Mouse (Mus musculus) inflammation-experienced regulatory T-cells, adult 6 months (primary cell): Measurements from ENCODE around the gene Tmem40. TPM values are rescaled to one million over a fixed set of nuclear protein-coding genes. Genes with fewer than 3 reads are reported as not detected.

ENCODE experiments used
- ATAC-seq: one replicate; pipeline ENCODE4 v1.8.0; 2017
- polyA plus RNA-seq, 3 experiments: library from polyadenylated mRNA; unstranded; fragments of 100-300 nt; shearing (Covaris generic); gene quantifications; one replicate each; pipeline ENCODE4 v1.2.1; 2017

Tmem40 gene
- polyA plus RNA-seq, 3 experiments from 2014 or later = not detected

DNA sequence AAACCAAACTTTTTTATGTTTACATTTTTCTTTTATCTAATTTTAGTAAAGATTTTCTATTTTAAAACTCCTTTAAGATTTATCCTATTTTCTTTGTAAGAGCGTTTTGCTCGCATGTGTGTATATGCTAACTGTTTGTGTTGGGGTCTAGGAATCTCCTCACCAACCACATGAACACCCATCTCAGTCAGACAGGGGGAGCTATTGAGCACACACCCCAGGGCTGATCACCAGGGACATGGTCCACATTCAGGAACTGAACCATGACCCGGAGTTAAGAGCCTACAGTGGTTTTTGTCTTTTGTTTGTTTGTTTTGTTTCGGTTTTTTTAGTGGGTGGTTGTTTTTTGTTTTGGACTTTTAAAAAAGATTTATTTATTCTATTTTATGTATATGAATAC is 63.5 kb downstream of the Tmem40 start:
- no peak for ATAC-seq

DNA sequence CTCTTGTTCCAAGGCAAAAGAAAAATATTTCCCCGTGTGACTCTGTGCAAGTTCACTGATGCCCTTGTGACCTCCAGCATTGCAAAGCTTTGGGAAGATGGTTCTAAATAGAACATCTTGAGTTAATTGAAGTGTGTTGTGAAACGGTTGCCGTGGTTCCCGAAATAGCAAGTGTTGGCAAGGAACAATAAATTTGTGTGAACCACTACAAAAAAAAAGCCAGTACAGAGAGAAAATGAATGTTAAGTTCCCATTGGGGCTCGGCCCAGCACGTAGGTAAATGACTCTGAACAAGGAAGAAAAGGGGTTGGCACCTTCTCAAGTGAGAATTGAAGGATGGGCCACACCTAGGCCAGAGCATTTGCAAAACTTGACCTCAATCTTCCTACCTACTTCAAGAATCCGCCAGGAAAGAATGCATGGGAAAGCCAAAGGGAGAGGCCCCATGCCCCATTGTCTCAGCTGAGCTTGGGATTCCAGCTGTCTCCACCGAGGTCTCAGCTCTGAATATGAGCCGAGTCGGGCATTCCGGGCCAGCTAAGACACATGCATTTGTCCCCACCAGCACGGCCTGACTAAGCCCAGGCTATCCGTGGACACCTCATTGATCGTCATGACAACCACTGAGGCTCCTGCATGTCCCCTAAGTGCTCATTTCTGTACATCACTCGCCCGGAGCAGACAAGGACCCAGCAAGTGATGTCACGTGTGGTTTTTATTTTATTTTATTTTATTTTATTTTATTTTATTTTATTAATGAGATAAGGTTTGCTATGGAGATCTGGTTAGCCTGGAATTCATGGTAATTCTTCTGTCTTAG is 64.3 kb downstream of the Tmem40 start:
- peak; percentile 39 for ATAC-seq

DNA sequence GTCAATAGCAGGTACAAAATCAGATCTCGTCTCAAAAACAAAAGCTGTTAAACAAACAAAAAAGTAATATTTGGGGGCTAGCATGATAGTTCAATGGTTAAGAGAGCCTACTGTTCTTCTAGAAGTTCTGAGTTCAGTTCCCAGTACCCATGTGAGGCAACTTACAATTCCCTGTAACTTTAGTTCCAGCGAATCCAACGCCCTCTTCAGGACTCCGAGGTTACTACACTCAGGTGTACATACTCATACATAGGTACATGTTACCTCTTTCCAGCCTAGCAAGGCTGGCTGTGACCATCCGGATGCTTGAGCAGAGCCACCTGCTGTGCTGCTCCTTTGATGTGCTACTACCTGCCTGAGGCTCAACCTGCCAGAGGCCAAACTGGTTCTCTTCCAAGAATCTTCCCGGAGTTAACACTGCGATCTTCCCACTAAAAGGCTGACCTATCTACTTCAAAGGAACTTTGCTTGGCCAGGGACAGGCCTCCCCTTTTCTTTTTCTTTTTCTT is 65.4 kb downstream of the Tmem40 start:
- ATAC-seq = no peak

DNA sequence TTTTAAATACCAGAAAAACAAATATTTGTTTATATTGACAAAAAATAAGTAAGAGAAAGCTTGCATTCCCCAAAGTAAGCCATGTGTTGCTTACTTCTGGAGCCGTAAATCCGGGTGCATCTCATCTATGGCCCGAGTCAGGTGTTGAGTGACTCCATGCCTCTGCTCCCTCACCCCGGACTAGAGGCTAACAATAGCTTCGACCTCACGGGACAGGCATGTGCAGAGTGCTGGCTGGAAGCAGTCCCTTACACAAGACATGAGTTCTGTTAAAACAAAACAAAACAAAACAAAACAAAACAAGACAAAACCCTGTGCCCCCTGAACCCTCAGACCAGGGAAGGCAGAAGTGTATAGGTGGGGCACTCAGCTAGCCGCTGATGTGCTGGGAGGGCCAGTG is 67.1 kb downstream of the Tmem40 start:
- ATAC-seq = no peak

DNA sequence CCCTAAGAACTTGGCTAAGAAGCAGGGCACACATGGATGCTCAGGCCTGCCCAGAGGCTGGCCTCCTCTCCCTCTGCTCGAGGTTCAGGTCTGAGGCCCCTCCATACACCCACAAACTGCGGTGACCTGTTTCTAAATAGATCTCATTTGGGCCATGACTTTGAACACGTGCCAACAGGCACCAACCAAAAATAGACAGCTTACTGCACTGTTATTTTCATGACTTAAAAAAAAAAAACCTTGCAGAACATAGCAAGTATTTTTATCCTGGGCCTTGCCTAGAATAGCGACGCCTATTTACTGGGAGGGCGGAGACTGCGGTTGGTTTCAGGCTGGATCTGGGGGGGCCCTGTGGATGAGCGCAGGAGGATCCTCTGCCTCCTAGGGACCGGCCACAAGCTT is 67.8 kb downstream of the Tmem40 start:
- ATAC-seq = no peak

DNA sequence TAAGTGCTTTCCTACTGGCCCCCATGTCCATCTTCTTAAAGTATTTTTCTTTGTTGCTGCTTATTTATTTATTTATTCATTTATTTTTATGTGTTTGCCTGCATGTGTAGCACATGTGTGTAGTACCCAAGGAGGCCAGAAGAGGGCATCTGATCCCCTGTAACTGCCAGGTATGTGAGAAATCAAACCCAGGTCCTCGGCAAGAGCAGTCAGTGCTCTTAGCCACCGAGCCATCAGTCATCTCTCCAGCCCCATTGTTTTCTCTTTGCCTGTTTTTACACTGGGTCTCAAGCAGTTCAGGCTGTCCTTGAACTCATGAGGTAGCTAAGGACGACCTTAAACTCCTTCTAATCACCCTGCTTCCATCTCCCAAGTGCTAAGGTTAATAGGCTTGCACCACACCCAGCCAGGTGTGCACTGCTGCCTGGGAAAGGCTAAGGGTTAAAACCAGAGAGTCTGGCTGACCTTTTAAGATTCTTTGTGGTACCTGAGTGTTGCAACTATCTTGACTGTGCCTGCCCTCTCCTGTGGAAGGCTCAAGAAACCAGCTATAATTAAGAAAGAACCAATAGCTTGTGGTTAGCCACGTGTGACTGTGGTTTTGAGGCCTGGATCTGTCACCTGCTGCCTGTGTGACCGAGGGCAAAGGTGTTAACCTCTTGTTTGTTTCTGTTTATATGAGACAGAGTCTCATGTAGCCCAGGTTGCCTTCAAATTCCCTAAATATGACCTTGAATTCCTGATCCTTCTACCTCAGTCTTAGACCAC is 69.1 kb downstream of the Tmem40 start:
- ATAC-seq = peak; percentile 53

DNA sequence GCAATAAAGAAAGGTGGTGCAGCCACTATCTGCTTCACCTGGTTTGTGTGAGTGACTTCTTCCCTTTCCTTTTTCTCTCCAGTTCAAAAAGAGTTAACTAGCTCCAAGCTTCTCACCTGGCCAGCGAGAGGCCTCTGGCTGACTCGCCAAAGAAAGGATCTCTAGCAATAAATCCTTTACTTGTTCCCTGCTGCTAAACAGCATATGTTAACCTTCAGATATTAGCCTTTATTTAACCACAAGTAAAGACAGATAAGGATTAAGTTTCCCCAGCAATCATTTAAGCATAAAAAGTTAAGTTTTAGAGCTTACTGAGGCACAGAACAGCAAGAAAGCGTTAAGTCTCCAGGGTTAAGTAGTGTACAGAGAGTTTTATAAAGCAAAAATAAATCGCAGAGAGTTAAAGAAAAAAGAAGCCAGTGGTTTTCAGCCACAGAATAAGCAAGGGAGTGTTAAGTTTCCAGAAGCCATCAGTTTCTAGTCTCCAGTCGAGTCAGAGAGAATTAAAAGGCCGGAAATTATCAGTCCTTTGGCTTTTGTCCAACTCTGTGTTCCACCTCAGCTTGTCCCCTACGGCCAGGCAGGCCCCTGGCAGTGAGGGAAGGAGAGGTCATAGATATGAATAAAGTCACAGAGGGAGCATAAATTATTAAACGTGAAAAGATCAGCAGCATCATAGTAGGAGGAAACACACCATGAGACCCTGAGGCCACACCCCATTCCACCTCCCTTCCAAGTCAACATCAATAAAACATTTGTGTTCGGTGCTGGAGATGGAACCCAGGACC is 69.9 kb downstream of the Tmem40 start:
- ATAC-seq = no peak

DNA sequence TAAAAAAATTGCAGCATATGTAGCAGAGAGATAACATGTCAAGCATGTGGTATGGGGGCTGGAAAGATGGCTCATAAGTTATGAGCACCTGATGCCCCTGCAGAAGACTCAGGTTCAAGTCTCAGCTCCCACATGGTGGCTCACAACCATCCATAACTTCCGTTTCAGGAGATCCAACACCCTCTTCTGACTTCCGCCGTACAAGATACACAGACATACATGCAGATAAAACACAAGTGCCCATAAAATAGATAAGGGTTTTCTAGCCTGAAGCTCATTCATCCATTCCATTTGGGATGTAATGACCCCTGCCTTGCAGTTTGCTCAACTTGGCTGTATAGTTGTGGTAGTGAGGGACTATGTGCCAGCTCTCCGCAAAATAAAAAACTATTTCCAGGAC is 72.1 kb downstream of the Tmem40 start:
- ATAC-seq = no peak

DNA sequence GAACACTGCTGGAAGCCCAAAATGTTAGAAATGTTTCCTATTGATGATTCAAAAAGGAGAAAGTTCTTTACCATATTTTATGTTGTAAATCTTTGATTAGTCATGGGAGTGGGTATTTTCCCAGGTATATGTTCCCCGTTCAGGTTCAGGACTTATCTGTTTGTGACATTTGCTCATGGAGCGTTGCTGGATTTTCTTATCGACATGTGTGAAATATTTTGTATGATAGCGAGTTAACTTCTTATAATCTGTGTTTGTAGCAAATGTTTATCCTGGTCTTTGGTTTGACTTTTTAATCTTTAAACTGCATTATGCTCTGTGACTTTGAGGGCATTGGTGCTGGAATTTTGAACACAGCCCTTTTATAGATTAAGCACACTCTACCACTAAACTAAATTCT is 73.6 kb downstream of the Tmem40 start:
- ATAC-seq = no peak

DNA sequence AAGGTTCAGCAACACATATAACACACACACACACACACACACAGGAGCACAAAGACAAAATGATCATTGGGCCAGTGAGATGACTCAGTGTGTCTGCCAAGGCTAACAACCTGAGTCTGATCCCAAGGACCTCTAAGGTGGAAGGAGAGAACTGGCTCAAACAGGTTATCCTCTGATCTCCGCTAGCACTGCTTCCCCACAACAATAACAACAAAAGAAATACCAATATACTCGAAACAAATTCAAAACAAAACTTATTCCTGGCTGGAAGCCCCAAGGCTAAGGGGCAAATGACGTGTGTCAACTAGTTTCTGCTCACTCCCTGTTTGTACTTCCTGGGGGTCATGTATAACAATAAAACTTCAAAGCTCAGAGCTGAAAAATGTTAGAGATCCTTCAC is 74.5 kb downstream of the Tmem40 start:
- no peak for ATAC-seq

DNA sequence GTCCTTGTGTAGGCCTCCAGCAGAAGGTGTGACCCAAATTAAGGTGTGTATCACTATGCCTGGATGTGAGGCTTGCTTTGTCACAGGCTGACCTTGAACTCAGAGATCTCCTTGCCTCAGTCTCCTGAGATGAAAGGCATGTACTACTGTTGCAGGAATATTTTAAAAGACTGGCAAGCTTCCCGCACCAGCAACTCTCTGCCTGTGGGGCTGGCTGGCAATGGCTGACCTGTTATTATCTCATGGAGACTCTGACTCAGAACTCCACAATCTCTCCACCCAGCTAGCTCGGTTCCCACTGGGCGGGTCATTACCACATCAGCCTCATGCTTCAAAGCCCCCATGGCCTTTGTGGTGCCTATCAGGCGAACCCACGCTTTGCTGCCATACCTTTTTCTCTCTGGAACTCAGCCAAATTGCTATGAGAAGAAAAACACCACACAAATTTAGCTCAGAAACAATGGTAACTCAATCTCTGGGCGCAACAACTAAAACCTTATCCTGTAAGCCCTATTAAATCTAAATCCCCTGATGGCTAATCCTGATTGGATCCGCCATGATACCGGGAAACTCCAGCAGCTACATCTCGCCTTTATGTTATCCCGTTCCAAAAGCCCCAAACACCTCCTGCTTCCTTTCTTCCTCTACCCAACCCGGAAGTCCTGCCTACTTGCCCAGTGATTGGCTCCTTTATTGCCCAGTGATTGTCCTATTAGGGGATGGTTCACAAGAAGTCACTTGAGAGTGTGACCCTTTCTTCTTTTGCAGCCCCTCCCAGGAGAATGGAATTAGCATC is 77.2 kb downstream of the Tmem40 start:
- ATAC-seq = peak; percentile 67

DNA sequence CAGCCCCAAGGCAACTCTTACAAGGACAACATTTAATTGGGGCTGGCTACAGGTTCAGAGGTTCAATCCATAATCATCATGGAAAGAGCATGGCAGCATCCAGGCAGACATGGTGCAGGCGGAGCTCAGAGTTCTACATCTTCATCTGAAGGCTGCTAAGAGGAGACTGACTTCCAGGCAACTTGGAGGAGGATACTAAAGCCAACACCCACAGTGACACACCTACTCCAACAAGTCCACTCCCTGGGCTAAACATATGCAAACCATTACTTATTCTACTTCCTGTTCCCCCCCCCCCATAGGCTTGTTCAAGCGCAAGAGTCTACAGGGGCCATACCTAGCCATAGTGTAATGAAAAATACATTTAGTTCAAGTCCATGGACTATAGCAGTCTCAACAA is 77.9 kb downstream of the Tmem40 start:
- no peak for ATAC-seq

DNA sequence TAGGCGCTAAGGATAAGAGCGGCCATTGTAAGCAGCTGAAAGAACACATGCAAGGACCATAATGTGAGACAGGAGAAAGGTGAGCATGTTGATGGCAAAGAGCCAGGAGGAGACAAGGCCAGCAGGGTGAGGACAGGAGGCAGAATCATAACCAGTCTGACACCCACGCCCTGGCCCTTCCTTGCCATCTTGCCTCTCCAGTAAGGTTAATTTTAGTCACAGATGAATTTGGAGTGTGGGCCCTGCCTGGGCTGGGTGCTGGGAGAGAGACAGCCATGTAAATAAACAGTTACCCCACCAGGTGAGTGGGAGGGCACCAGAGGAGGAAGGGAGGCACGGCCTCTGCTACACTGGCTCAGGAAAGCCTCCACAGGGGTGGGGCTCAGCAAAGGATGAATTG is 81.1 kb downstream of the Tmem40 start:
- ATAC-seq = no peak

Other genes with a start within 250 kb of the Tmem40 start
- gene Tsen2, start 217.7 kb downstream of the Tmem40 start, polyA plus RNA-seq = 10 to 100 TPM in 2 of 3 experiments, 1 to 10 TPM in 1; 9.1 to 17.4 (median 14.2) TPM
- gene Mkrn2os, start 169.8 kb downstream of the Tmem40 start, polyA plus RNA-seq = under 1 TPM in 2 of 3 experiments, not detected in 1; 0.48 to 0.52 TPM
- 10 to 100 TPM; 35.2 to 43.6 (median 37.2) TPM for gene Mkrn2, start 160.5 kb downstream of the Tmem40 start, polyA plus RNA-seq
- gene Raf1, start 85.8 kb downstream of the Tmem40 start, polyA plus RNA-seq = 10 to 100 TPM; 52.6 to 72.0 (median 66.5) TPM
- gene Cand2, start 12.1 kb upstream of the Tmem40 start, polyA plus RNA-seq = 1 to 10 TPM; 2.3 to 4.8 (median 3.7) TPM
- 1,000 to 10,000 TPM; 4,797 to 7,885 (median 7,790) TPM for gene Rpl32, start 46.3 kb upstream of the Tmem40 start, polyA plus RNA-seq
- under 1 TPM in 2 of 3 experiments, not detected in 1; 0.31 to 0.47 TPM for gene Efcab12, start 76.0 kb upstream of the Tmem40 start, polyA plus RNA-seq
- gene Mbd4, start 91.0 kb upstream of the Tmem40 start, polyA plus RNA-seq = 10 to 100 TPM in 1 of 3 experiments, 1 to 10 TPM in 2; 8.6 to 12.8 (median 8.9) TPM
- gene Ift122, start 91.1 kb upstream of the Tmem40 start, polyA plus RNA-seq = 1 to 10 TPM; 1.3 to 2.0 (median 1.6) TPM
- gene Rho, start 169.3 kb upstream of the Tmem40 start, polyA plus RNA-seq = under 1 TPM in 1 of 3 experiments, not detected in 2; 0.43 TPM
- gene H1foo, start 182.5 kb upstream of the Tmem40 start, polyA plus RNA-seq = not detected
- 10 to 100 TPM in 1 of 3 experiments, 1 to 10 TPM in 2; 7.4 to 12.5 (median 8.0) TPM for gene Plxnd1, start 232.6 kb upstream of the Tmem40 start, polyA plus RNA-seq